Mouse (Mus musculus) CH12.LX (cell line): Measurements from ENCODE around the gene Tnpo2. TPM values are rescaled to one million over a fixed set of nuclear protein-coding genes. Genes with fewer than 3 reads are reported as not detected.
A peak's percentile ranks its signal among the peaks of the same experiment; 100 is the strongest.

Experiments used
- DNase-seq: peaks from one replicate; pipeline ENCODE4 v3.0.0-alpha.2; 2013; ENCODE audit errors: extremely low read depth
- H3K27ac ChIP-seq: 2 replicates; pipeline ENCODE4 v1.5.1; 2012; ENCODE audit warnings: low read depth, mild to moderate bottlenecking, control low read depth, moderate library complexity; ENCODE audit not compliant: insufficient read depth
- H3K27me3 ChIP-seq: replicated peaks from 2 replicates; pipeline ENCODE3; 2012; ENCODE audit warnings: inconsistent platforms
- H3K36me3 ChIP-seq, 2 experiments: replicated peaks in 1 of 2; 2 replicates each; pipeline versions ENCODE3 to v1.6.1; 2012; ENCODE audit warnings: inconsistent platforms in 1 of 2, low read length in 1 of 2, mild to moderate bottlenecking in 1 of 2, mixed read lengths in 1 of 2, moderate library complexity in 1 of 2; ENCODE audit not compliant: control insufficient read depth in 1 of 2, insufficient read depth in 1 of 2
- H3K4me1 ChIP-seq, 2 experiments: 2 replicates each; pipeline ENCODE4 v1.6.1; 2012; ENCODE audit warnings: inconsistent platforms in 1 of 2, moderate library complexity in 1 of 2; ENCODE audit not compliant: insufficient read depth in 2 of 2, control insufficient read depth in 1 of 2
- H3K4me2 ChIP-seq: 2 replicates; pipeline ENCODE4 v1.6.1; 2012; ENCODE audit warnings: low read depth, mild to moderate bottlenecking, control low read depth; ENCODE audit not compliant: poor library complexity, insufficient read depth, severe bottlenecking
- H3K4me3 ChIP-seq, 3 experiments: fragments of 150-350 bp in 1 of 3; sonication (generic) in 1 of 3; replicated peaks in 1 of 3; 2 replicates each; pipeline versions ENCODE3 to v1.5.1; 2011 to 2012; ENCODE audit warnings: low read depth in 2 of 3, low read length in 2 of 3, mild to moderate bottlenecking in 2 of 3, moderate library complexity in 2 of 3, control low read depth in 1 of 3, improper control_type of control experiment in 1 of 3, inconsistent platforms in 1 of 3, mixed read lengths in 1 of 3; ENCODE audit not compliant: poor library complexity in 1 of 3
- H3K79me2 ChIP-seq: replicated peaks from 2 replicates; pipeline ENCODE4 v1.6.1; 2012; ENCODE audit warnings: mild to moderate bottlenecking, moderate library complexity; ENCODE audit not compliant: control insufficient read depth, poor library complexity, insufficient read depth, severe bottlenecking; ENCODE audit errors: extremely low read depth
- H3K9ac ChIP-seq: 2 replicates; pipeline ENCODE4 v1.6.1; 2012; ENCODE audit warnings: low read depth, mild to moderate bottlenecking, control low read depth, moderate library complexity; ENCODE audit not compliant: insufficient read depth
- H3K9me3 ChIP-seq: replicated peaks from 2 replicates; pipeline ENCODE3; 2012; ENCODE audit warnings: low read length, inconsistent platforms, mixed read lengths
- BHLHE40 ChIP-seq: IDR thresholded peaks from 2 replicates; pipeline ENCODE4 v1.6.1; 2011; ENCODE audit warnings: mild to moderate bottlenecking, low read depth, low read length, improper control_type of control experiment
- CHD1 ChIP-seq: IDR thresholded peaks from 2 replicates; pipeline ENCODE4 v1.6.1; 2012; ENCODE audit warnings: low read depth, low read length, improper control_type of control experiment, inconsistent platforms
- CHD2 ChIP-seq: IDR thresholded peaks from 2 replicates; pipeline ENCODE4 v1.6.1; 2011; ENCODE audit warnings: low read length, improper control_type of control experiment
- CTCF ChIP-seq, 2 experiments: IDR thresholded peaks in 1 of 2; conservative IDR thresholded peaks in 1 of 2; 2 replicates each; pipeline ENCODE4 v1.5.1; 2011 to 2012; ENCODE audit warnings: low read depth in 2 of 2, low read length in 2 of 2, improper control_type of control experiment in 1 of 2, inconsistent platforms in 1 of 2, mild to moderate bottlenecking in 1 of 2, moderate library complexity in 1 of 2
- E2F4 ChIP-seq: IDR thresholded peaks from 2 replicates; pipeline ENCODE4 v1.6.1; 2011; ENCODE audit warnings: low read depth, low read length, improper control_type of control experiment; ENCODE audit not compliant: insufficient replicate concordance
- ELF1 ChIP-seq: IDR thresholded peaks from 2 replicates; pipeline ENCODE4 v1.6.1; 2014; ENCODE audit warnings: low read depth, mild to moderate bottlenecking, inconsistent platforms, low read length, improper control_type of control experiment
- ETS1 ChIP-seq: conservative IDR thresholded peaks from 2 replicates; pipeline ENCODE4 v1.6.1; 2012; ENCODE audit warnings: low read depth, mild to moderate bottlenecking, inconsistent platforms, low read length, improper control_type of control experiment, moderate library complexity
- GABPA ChIP-seq: IDR thresholded peaks from 2 replicates; pipeline ENCODE4 v1.6.1; 2012; ENCODE audit warnings: low read depth, low read length, improper control_type of control experiment, inconsistent platforms; ENCODE audit not compliant: insufficient replicate concordance
- IRF4 ChIP-seq: IDR thresholded peaks from 2 replicates; pipeline ENCODE4 v1.6.1; 2014; ENCODE audit warnings: low read depth, mild to moderate bottlenecking, inconsistent platforms, low read length, improper control_type of control experiment
- JUN ChIP-seq: IDR thresholded peaks from 2 replicates; pipeline ENCODE4 v1.6.1; 2011; ENCODE audit warnings: low read depth, mild to moderate bottlenecking, low read length, improper control_type of control experiment, moderate library complexity; ENCODE audit not compliant: insufficient read depth
- JUND ChIP-seq: conservative IDR thresholded peaks from 2 replicates; pipeline ENCODE4 v1.6.1; 2011; ENCODE audit warnings: low read depth, low read length, improper control_type of control experiment
- KAT2A ChIP-seq: IDR thresholded peaks from 2 replicates; pipeline ENCODE4 v1.6.1; 2012; ENCODE audit warnings: low read length, improper control_type of control experiment, inconsistent platforms; ENCODE audit not compliant: insufficient replicate concordance
- MAFK ChIP-seq: IDR thresholded peaks from 2 replicates; pipeline ENCODE4 v1.6.1; 2011; ENCODE audit warnings: low read length, improper control_type of control experiment; ENCODE audit not compliant: insufficient replicate concordance
- MAX ChIP-seq: IDR thresholded peaks from 2 replicates; pipeline ENCODE4 v1.6.1; 2011; ENCODE audit warnings: low read length, improper control_type of control experiment
- MAZ ChIP-seq: IDR thresholded peaks from 2 replicates; pipeline ENCODE4 v1.6.1; 2012; ENCODE audit warnings: low read depth, mild to moderate bottlenecking, inconsistent platforms, low read length, improper control_type of control experiment, moderate library complexity
- MEF2A ChIP-seq: IDR thresholded peaks from 2 replicates; pipeline ENCODE4 v1.6.1; 2014; ENCODE audit warnings: low read depth, mild to moderate bottlenecking, inconsistent platforms, low read length, improper control_type of control experiment, borderline replicate concordance
- MXI1 ChIP-seq: IDR thresholded peaks from 2 replicates; pipeline ENCODE4 v1.6.1; 2011; ENCODE audit warnings: mild to moderate bottlenecking, low read depth, low read length, improper control_type of control experiment
- MYC ChIP-seq: IDR thresholded peaks from 2 replicates; pipeline ENCODE4 v1.6.1; 2011; ENCODE audit warnings: low read depth, mild to moderate bottlenecking, improper control_type of control experiment, low read length
- NELFE ChIP-seq: IDR thresholded peaks from 2 replicates; pipeline ENCODE4 v1.6.1; 2011; ENCODE audit warnings: low read depth, low read length, improper control_type of control experiment
- POLR2A ChIP-seq: IDR thresholded peaks from 2 replicates; pipeline ENCODE4 v1.6.1; 2011; ENCODE audit warnings: low read depth, mild to moderate bottlenecking, improper control_type of control experiment, low read length
- POLR2AphosphoS2 ChIP-seq: IDR thresholded peaks from 2 replicates; pipeline ENCODE4 v1.6.1; 2011; ENCODE audit warnings: low read depth, low read length, improper control_type of control experiment
- RAD21 ChIP-seq: IDR thresholded peaks from 2 replicates; pipeline ENCODE4 v1.6.1; 2011; ENCODE audit warnings: low read depth, mild to moderate bottlenecking, low read length, improper control_type of control experiment, moderate library complexity
- RCOR1 ChIP-seq: conservative IDR thresholded peaks from 2 replicates; pipeline ENCODE4 v1.6.1; 2012; ENCODE audit warnings: low read depth, mild to moderate bottlenecking, inconsistent platforms, low read length, improper control_type of control experiment
- SIN3A ChIP-seq: IDR thresholded peaks from 2 replicates; pipeline ENCODE4 v1.6.1; 2012; ENCODE audit warnings: low read length, improper control_type of control experiment, inconsistent platforms
- SMC3 ChIP-seq: IDR thresholded peaks from 2 replicates; pipeline ENCODE4 v1.6.1; 2011; ENCODE audit warnings: low read depth, low read length, improper control_type of control experiment
- TBP ChIP-seq: conservative IDR thresholded peaks from 2 replicates; pipeline ENCODE4 v1.6.1; 2011; ENCODE audit warnings: low read depth, low read length, improper control_type of control experiment
- TCF12 ChIP-seq: IDR thresholded peaks from 2 replicates; pipeline ENCODE4 v1.6.1; 2014; ENCODE audit warnings: low read depth, mild to moderate bottlenecking, inconsistent platforms, low read length, improper control_type of control experiment
- UBTF ChIP-seq: IDR thresholded peaks from 2 replicates; pipeline ENCODE4 v1.6.1; 2012; ENCODE audit warnings: low read depth, mild to moderate bottlenecking, inconsistent platforms, low read length, improper control_type of control experiment, moderate library complexity
- USF1 ChIP-seq: IDR thresholded peaks from 2 replicates; pipeline ENCODE4 v1.6.1; 2014; ENCODE audit warnings: low read depth, mild to moderate bottlenecking, inconsistent platforms, low read length, improper control_type of control experiment
- USF2 ChIP-seq: conservative IDR thresholded peaks from 2 replicates; pipeline ENCODE4 v1.6.1; 2011; ENCODE audit warnings: low read depth, low read length, improper control_type of control experiment
- ZC3H11A ChIP-seq: IDR thresholded peaks from 2 replicates; pipeline ENCODE4 v1.6.1; 2012; ENCODE audit warnings: low read depth, mild to moderate bottlenecking, inconsistent platforms, low read length, improper control_type of control experiment
- ZKSCAN1 ChIP-seq: IDR thresholded peaks from 2 replicates; pipeline ENCODE4 v1.6.1; 2012; ENCODE audit warnings: low read depth, inconsistent platforms, low read length, improper control_type of control experiment, borderline replicate concordance
- ZMIZ1 ChIP-seq: IDR thresholded peaks from 2 replicates; pipeline ENCODE4 v1.6.1; 2012; ENCODE audit warnings: low read depth, mild to moderate bottlenecking, inconsistent platforms, low read length, improper control_type of control experiment
- ZNF384 ChIP-seq: IDR thresholded peaks from 2 replicates; pipeline ENCODE4 v1.6.1; 2012; ENCODE audit warnings: low read depth, low read length, improper control_type of control experiment, inconsistent platforms
- dilution Hi-C: fragments of 300-500 bp; cut with MboI; formaldehyde crosslinking; loops from 2 replicates; pipeline ENCODE4 v1.14.3; 2020; ENCODE audit warnings: low sequenced_read_pairs; ENCODE audit not compliant: extremely low pct_unique_long_range_greater_than_20kb, extremely low pct_ligation_motif_present
- in situ Hi-C: fragments of 300-500 bp; cut with MboI; formaldehyde crosslinking; loops from 3 replicates; pipeline ENCODE4 v1.14.3; 2019; ENCODE audit warnings: low sequenced_read_pairs, low pct_ligation_motif_present, low pct_unique_long_range_greater_than_20kb, mixed read lengths
- polyA plus RNA-seq: library from polyadenylated mRNA; unstranded; fragments of >175 nt; gene quantifications from 2 replicates; pipeline ENCODE4 v1.2.1, GENCODE M21; 2012; ENCODE audit warnings: low read depth; ENCODE audit not compliant: insufficient read length
- total RNA-seq, 2 experiments: library from RNA; depleted of rRNA; stranded (reverse); fragments of 300-350 nt in 1 of 2; fragments of >200 nt in 1 of 2; gene quantifications; 2 replicates each; pipeline ENCODE4 v1.2.3; 2012 to 2014

Gene Tnpo2
- total and polyA plus RNA-seq, 3 experiments: 36.3 to 57.0 (median 48.0) TPM

DNA sequence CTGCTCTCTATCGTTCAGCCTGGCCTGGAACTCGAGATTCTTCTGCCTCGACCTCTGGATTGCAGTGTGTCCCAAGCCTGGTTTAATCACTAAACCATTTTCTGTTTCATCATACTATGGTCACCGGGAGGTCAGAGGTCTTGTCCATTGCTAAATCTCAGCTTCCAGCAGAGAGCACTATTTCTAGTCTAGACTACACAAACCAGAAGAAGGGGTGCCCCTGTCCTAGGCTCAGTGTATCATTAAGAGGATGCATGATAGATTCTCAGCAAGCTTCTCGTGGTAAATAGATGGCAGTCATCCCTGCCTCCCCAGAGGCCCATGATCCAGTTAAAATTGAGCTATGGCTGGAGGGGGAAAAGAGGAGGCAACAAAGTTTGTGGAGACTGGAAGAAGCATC, 34.3 kb downstream of the Tnpo2 start (continued):
- TF ChIP-seq ZNF384 (no peak), BHLHE40 (no peak; the same call in 1 of the 2 replicates), USF1 (no peak), ZC3H11A (no peak), KAT2A (no peak)
- TF ChIP-seq, all 38 proteins: peak for 3

DNA sequence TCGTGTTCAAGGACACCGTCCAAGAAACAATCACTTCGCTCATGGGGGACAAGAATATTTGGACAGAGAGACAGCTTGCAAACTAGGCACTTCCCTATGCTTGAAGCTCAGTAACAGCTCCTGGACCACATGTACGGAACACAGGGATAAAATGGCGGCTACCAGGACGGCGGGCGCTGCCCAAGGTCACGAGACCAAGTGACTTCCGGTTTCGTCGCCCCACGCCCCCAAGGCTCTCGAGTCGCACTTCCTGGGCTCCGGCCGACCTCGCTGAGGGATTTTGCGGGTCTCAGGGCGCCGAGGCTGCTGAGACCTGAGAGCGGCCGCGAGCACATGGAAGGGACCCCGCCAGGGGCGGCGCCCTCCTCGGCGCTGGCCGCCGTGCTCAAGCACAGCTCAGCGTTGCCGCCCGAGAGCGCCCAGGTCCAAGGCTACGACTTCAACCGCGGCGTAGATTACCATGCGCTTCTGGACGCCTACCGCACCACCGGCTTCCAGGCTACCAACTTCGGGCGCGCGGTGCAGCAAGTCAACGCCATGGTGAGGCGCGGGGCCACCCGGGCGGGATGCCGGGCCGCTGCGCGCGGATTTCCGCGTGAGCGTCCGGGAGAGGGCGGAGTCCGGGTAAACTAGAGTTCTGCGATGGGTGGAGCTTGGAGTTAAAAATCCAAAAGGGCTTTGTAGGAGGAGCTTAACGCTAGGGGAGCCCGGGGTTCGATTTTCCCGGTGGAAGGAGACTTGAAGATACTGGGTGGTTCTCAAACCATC, 35.0 kb downstream of the Tnpo2 start, which contains the start of gene Dhps:
TSS of gene Dhps (plus strand) at position 244 of the 768 bp plus-strand sequence.
- Histone ChIP-seq H3K4me1 (peaks cover 6 to 25% of the 10 kb centered on the region in 2 experiments), H3K4me3 (peak within 1 kb of the TSS; percentile 92 to 99 (median 98)), H3K27ac (peak within 1 kb of the TSS; percentile 96), H3K9ac (peak within 1 kb of the TSS; percentile 99), H3K4me2 (peak within 1 kb of the TSS; percentile 76), H3K36me3 (peaks cover 51 to 63% of the 10 kb centered on the region in 2 experiments), H3K9me3 (no peaks in the 10 kb centered on the region), H3K27me3 (no peaks in the 10 kb centered on the region), H3K79me2 (peaks cover 17% of the 10 kb centered on the region)
- DNase-seq: peak; percentile 95
- in situ Hi-C loops: loop anchor here (5.0 kb wide), 1 partner anchor 101 kb away; no protein-coding TSS in a partner anchor
- dilution Hi-C loops: no loop called here
- TF ChIP-seq ZC3H11A (no peak), TBP (peak; percentile 72; the same call in 1 of the 2 replicates), POLR2A (peak; percentile 83), ZKSCAN1 (no peak), SIN3A (peak; percentile 73; the same call in 1 of the 2 replicates), ELF1 (peak; percentile 87), MAFK (no peak), BHLHE40 (peak; percentile 97), USF2 (peak; percentile 79), ETS1 (no peak; the same call in 1 of the 2 replicates), MAX (peak; percentile 98), IRF4 (peak; percentile 69), CHD2 (no peak), SMC3 (no peak), UBTF (0 out of 2 replicates have a peak, but pooled peaks have one; percentile 57), MEF2A (0 out of 2 replicates have a peak, but pooled peaks have one; percentile 12), CTCF (conservative IDR thresholded peaks at IDR 0.05 in 1 of 2, IDR thresholded peaks at IDR 0.05 in 1 of 2; ENCODE audit: low read depth in 2 of 2, low read length in 2 of 2) (no peak), RAD21 (no peak), ZNF384 (peak; percentile 67), JUN (no peak), MAZ (no peak; the same call in 1 of the 2 replicates), KAT2A (peak; percentile 74; the same call in 1 of the 2 replicates), E2F4 (peak; percentile 69; the same call in 1 of the 2 replicates), POLR2AphosphoS2 (peak; percentile 47; the same call in 1 of the 2 replicates), RCOR1 (no peak), CHD1 (peak; percentile 75; the same call in 1 of the 2 replicates), ZMIZ1 (peak; percentile 67), USF1 (peak; percentile 89), GABPA (no peak), TCF12 (peak; percentile 80), MXI1 (peak; percentile 89), NELFE (no peak; the same call in 1 of the 2 replicates), MYC (peak; percentile 100), JUND (no peak)
